Mouse (Mus musculus) bone marrow, adult 2 months (tissue): ENCODE measurements around the gene Sgk1. TPM values are rescaled to one million over a fixed set of nuclear protein-coding genes. Genes with fewer than 3 reads are reported as not detected.

Experiments used
- H3K27ac ChIP-seq: fragments of 200-500 bp; 2 replicates; pipeline ENCODE4 v1.5.1; 2012; ENCODE audit warnings: low read depth, mild to moderate bottlenecking, control low read depth, inconsistent platforms, low read length; ENCODE audit not compliant: control insufficient read depth, poor library complexity, insufficient read depth
- H3K4me1 ChIP-seq: fragments of 200-500 bp; 2 replicates; pipeline ENCODE4 v1.6.1; 2011; ENCODE audit warnings: low read length; ENCODE audit not compliant: control insufficient read depth, insufficient read depth
- H3K4me3 ChIP-seq: fragments of 200-500 bp; replicated peaks from 2 replicates; pipeline ENCODE3; 2011; ENCODE audit warnings: mild to moderate bottlenecking, low read depth, low read length, control low read depth; ENCODE audit not compliant: control insufficient read depth
- CTCF ChIP-seq: fragments of 200-500 bp; IDR thresholded peaks from 2 replicates; pipeline ENCODE4 v1.5.1; 2011; ENCODE audit warnings: low read length, control low read depth; ENCODE audit not compliant: control insufficient read depth, insufficient read depth
- POLR2A ChIP-seq: fragments of 200-500 bp; IDR thresholded peaks from 2 replicates; pipeline ENCODE4 v1.6.1; 2011; ENCODE audit warnings: low read depth, mild to moderate bottlenecking, control low read depth, low read length, borderline replicate concordance; ENCODE audit not compliant: control insufficient read depth
- WGBS: fragments of 180-500 bp; shearing (Covaris S2); methylation state at CpG from one replicate; pipeline ENCODE4 v1.1.7; 2018; 5-methylcytosine and 5-hydroxymethylcytosine counted together
- polyA plus RNA-seq: library from polyadenylated mRNA; stranded (reverse); fragments of >200 nt; gene quantifications from 2 replicates; pipeline ENCODE4 v1.2.4, GENCODE M21; 2011; ENCODE audit warnings: low replicate concordance; ENCODE audit not compliant: missing spikeins, insufficient read depth, insufficient read length

The Sgk1 gene
- polyA plus RNA-seq, 1 experiment: 17.1 TPM

GRCm38 (mm10) chr10:21932791-21933190 is 50.8 kb downstream of the Sgk1 start:
- H3K27ac ChIP-seq: no peak overlapping the region
- no peaks in the 10 kb centered on the region; the same call in 1 of the 2 replicates for H3K4me1 ChIP-seq
- no peak for TF ChIP-seq POLR2A
- TF ChIP-seq CTCF: no peak
- 75% methylated on average over 3 of the region's 3 CpGs for WGBS
- no peak overlapping the region for H3K4me3 ChIP-seq

- Histone ChIP-seq H3K4me1 (no peaks in the 10 kb centered on the region; the same call in 1 of the 2 replicates), H3K4me3 (no peak overlapping the region), H3K27ac (no peak overlapping the region)
- TF ChIP-seq POLR2A: no peak
- no peak for TF ChIP-seq CTCF
- 93% methylated on average over 2 of the region's 2 CpGs for WGBS
Measured at GRCm38 (mm10) chr10:21934826-21935225, 52.8 kb downstream of the Sgk1 start.

GRCm38 (mm10) chr10:21936513-21937221 is 54.7 kb downstream of the Sgk1 start:
- 55% methylated on average over 12 of the region's 12 CpGs for WGBS
- TF ChIP-seq CTCF (no peak), POLR2A (no peak)
- H3K4me1 ChIP-seq: no peaks in the 10 kb centered on the region; the same call in 1 of the 2 replicates
- no peak overlapping the region for H3K27ac ChIP-seq
- no peak overlapping the region for H3K4me3 ChIP-seq

GRCm38 (mm10) chr10:21937222-21937605 is 55.2 kb downstream of the Sgk1 start:
- Histone ChIP-seq H3K4me3 (no peak overlapping the region), H3K27ac (no peak overlapping the region), H3K4me1 (no peaks in the 10 kb centered on the region; the same call in 1 of the 2 replicates)
- 56% methylated on average over 9 of the region's 9 CpGs for WGBS
- TF ChIP-seq POLR2A: no peak

GRCm38 (mm10) chr10:21938166-21938565 is 56.2 kb downstream of the Sgk1 start:
- H3K27ac ChIP-seq: no peak overlapping the region
- no peaks in the 10 kb centered on the region for H3K4me1 ChIP-seq
- TF ChIP-seq CTCF (no peak), POLR2A (no peak)
- H3K4me3 ChIP-seq: no peak overlapping the region
- WGBS: 83% methylated on average over 4 of the region's 4 CpGs

- Histone ChIP-seq H3K4me1 (no peaks in the 10 kb centered on the region; the same call in 1 of the 2 replicates), H3K4me3 (no peak overlapping the region), H3K27ac (no peak overlapping the region)
- TF ChIP-seq CTCF: no peak
- TF ChIP-seq POLR2A: no peak
- WGBS: 46% methylated on average over 3 of the region's 3 CpGs
Measured at GRCm38 (mm10) chr10:21941235-21941634, 59.3 kb downstream of the Sgk1 start.

- Histone ChIP-seq H3K27ac (no peak overlapping the region), H3K4me1 (no peaks in the 10 kb centered on the region; the same call in 1 of the 2 replicates), H3K4me3 (no peak overlapping the region)
- WGBS: 85% methylated on average over 6 of the region's 6 CpGs
- TF ChIP-seq POLR2A: no peak
- no peak for TF ChIP-seq CTCF
Measured at GRCm38 (mm10) chr10:21943145-21943700, 61.2 kb downstream of the Sgk1 start.

- no peak overlapping the region for H3K4me3 ChIP-seq
- no peak for TF ChIP-seq CTCF
- TF ChIP-seq POLR2A: no peak
- H3K27ac ChIP-seq: no peak overlapping the region
- WGBS: 69% methylated on average over 1 of the region's 1 CpGs
- H3K4me1 ChIP-seq: no peaks in the 10 kb centered on the region; the same call in 1 of the 2 replicates
Measured at GRCm38 (mm10) chr10:21945195-21945594, 63.2 kb downstream of the Sgk1 start.
